Mouse (Mus musculus): Measurements from ENCODE around the gene Rnf144a.
A peak's percentile ranks its signal among the peaks of the same experiment; 100 is the strongest.

Rnf144a gene

GRCm38 (mm10) chr12:26314959-26315358, 100.1 kb downstream of the Rnf144a start:
- DNase-seq (ENCODE audit: low spot score) = peak; percentile 46

- DNase-seq (ENCODE audit: low spot score) = peak; percentile 41
Measured at GRCm38 (mm10) chr12:26311548-26311947, 103.5 kb downstream of the Rnf144a start.

DNA sequence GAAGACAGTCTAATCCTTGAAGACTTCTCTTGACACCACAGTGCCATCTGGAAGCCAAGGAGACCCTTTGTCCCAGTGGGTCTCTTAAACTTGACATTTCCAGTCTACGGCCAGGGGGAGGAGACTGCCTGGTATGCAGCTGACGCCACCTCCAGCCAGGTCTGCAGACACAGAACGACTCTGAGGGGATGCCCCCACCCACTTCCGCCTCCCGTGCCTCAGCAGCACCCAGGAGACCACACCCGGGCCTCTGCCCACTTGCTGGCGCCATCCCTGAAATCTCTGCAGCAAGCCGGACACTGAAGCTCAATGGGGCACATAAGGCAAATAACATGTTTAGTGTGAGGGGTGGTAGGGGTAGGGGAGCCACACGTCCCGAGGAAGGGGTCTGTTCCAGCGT, 104.8 kb downstream of the Rnf144a start:
- no peak for DNase-seq (ENCODE audit: low spot score)

GRCm38 (mm10) chr12:26302886-26303285, 112.2 kb downstream of the Rnf144a start:
- no peak for DNase-seq (ENCODE audit: low spot score)

DNA sequence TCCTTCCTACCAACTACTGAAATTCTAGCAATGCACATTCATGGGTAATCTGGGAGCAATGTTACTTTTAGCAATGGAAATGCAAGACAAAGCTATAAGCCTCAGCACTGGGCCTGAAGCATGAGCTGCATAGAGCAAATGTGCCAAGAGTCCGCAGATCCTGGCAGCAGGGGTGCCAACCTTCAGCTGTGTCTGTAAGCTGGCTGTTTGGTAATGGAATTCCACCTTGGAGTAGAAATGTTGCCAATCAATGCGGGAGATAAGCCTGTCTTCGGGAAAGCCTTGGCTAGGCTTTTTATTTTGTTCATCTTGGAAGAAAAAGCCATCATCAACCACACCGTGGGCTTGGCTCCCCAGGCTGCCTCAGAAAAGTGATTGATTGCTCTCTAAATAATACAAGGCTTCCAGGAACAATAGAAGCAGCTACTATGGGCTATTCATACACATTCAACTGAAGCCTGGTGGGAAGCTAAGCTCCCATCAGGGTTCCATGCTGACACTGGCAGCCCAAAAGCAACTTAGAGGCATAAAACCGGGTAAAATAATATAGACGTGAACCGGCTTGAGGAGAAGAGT, 115.5 kb downstream of the Rnf144a start:
- DNase-seq (ENCODE audit: low spot score) = no peak

DNA sequence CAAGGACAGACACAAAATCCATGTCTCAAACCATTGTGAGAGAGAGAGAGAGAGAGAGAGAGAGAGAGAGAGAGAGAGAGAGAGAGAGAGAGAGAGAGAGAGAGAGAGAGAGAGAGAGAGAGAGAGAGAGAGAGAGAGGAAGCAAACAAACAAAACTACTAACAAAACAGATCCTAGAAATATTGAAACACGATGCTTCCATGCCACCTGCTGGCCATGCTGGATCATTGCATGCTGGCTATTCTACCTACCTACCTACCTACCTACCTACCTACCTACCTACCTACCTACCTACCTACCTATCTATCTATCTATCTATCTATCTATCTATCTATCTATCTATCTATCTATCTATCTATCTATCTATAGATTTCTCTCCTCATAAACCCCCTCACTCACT, 119.1 kb downstream of the Rnf144a start:
- DNase-seq (ENCODE audit: low spot score) = peak; percentile 34

DNA sequence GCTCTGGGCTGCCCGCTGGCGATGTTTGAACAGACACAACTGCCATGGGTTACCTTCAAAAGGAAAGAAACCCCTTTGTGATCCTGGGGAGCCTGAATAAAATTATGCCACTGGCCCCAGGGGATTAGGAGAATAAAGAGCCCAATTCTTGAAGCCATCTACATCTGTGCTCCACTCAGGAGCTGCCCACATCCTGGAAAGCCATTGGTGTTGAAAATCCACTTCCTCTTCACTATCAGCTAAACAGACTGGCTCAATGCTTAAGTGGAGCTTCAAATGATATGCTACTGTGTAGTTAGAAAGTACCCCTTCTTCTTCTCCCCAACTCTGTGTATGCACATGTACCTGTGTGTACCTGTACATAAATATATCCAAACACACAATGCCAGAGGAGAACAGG, 125.9 kb downstream of the Rnf144a start:
- DNase-seq (ENCODE audit: low spot score) = no peak

DNA sequence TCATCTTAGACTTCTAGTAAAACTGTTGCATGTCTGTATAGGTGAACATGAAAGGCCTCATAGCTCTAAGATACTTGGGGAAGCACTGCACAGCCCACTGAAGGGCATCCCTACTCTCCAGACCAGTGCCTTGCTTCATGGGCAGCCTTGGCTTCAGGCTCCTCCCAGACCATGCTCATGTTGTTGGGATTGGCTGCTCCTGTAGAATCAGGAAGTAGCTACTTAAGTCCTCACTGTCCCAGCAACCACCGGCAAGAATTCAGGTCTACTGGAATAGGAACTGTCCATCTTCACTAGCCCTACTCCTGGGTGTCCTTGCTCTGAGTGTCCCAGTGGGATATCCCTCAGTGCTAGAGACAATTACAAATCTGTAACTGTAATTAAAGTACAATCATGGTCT, 126.7 kb downstream of the Rnf144a start:
- DNase-seq (ENCODE audit: low spot score) = no peak

GRCm38 (mm10) chr12:26285939-26286338, 129.1 kb downstream of the Rnf144a start:
- DNase-seq (ENCODE audit: low spot score) = no peak

DNA sequence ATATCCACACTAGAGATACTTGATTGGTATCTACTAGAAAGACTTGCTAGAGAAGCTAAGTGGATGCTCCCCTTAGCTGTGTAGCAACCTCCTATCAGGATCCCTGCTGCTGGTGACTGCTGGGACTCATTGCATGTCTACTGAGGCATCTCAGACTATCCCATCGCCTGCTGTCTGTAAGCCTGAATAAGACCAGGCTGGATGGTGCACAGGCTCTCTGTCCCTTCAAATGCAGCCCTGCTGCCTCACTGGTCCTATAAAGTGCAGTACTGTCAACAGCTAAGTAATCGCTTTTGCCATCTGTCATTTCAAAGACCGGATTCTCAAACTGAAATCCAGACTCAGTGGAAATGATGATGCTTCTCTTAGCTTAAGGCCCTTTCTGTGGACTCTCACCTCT, 129.6 kb downstream of the Rnf144a start:
- no peak for DNase-seq (ENCODE audit: low spot score)

- DNase-seq (ENCODE audit: low spot score) = no peak
Measured at GRCm38 (mm10) chr12:26280719-26281480, 134.2 kb downstream of the Rnf144a start.

DNA sequence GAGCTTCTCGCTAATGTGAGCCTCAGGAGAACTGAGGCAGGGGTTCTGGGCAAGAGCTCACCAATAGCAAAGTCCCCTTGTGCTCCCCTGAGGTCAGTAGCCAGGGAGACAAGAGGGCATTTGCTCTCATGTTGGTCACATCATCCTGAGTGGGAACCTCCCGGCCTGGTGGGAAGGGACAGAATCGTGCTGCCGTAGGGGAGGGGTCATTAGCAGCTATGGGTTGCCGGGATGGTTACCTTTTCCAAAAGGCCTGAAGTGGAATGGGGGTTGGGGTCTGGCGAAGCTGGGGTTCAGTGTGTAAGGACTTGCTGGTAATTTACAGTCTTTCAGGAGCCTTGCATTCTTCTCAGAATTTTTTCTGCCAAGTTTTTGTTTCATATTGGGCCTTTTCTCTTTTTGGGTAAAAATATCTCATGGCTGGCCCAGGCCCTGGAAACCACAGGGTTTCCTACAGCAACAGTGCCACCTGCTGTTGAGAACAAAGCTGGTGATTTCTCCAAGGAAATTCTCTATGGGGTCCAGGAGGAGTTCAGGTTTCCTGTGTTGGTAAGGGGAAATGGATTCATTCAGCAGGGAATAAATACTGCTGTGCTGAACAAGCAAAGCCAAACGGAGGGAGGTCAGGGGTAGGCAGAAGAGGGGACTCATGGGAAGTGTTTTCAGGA, 137.9 kb downstream of the Rnf144a start:
- peak; percentile 13 for DNase-seq (ENCODE audit: low spot score)

DNA sequence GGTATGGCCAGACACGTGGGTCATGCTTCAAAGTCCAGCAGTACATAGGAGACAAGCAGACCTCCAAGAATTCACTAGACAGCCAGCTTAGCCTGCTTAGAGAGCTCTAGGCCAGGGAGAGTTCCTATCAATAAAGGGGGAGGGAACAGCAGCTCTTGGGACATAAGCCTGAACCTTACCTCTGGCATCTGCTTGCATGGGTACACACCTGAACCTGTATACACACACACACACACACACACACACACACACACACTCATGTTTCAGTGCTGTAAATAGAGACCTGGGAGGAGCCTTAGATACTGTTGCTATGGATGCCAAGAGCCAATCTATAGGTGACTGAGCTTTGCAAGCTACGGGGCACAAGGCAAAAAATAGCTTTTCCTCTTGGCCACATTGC, 138.5 kb downstream of the Rnf144a start:
- no peak for DNase-seq (ENCODE audit: low spot score)

Data from T-cell, adult 2 months (primary cell).